ENCODE assay signal across 26 mouse cellular contexts in the genomic region with DNA sequence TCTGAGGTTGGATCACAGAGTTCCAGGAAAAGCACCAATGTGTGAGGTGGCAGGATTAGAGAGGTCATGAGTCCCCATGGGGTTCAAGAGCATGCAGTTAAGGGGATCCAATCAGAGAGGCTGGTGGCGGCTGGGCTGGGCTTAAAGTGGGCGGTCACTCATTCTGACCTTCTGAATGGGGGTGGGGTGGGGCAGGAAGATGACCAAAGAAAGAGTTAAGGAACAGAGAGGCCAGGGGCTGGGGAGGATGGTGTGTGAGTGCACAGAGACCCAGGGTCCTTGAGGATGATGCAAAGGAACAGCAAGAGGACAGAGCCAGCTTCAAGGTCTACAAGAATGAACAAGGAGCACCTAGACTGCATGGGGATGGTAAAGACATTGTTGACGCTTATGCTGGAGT. TPM values are rescaled to one million over a fixed set of nuclear protein-coding genes. Genes with fewer than 3 reads are reported as not detected.
A peak's percentile ranks its signal among the peaks of the same experiment; 100 is the strongest.
DNase-seq lines count a peak whose midpoint lies in the region; ATAC-seq and TF ChIP-seq lines count a peak whose summit lies in the region.
"Had no signal": no experiment of that assay in that cellular context is flagged by ENCODE, and none has a peak within 500 bp of the region (broad histone marks: within the 10 kb centered on the region; RNA-seq: fewer than 3 reads in every experiment).

No protein-coding gene starts in this region.

- ATAC-seq in monocyte, adult 5-6 weeks (replicated peaks; ENCODE audit: insufficient number of reproducible peaks, low FRiP score, low TSS enrichment, poor library complexity, severe bottlenecking): no peak
- ATAC-seq: forebrain, embryonic 13.5 days; forebrain, embryonic 15.5 days; forebrain, postnatal 0 days had no signal

- no peak overlapping the region for H3K4me3 ChIP-seq in spleen, adult 2 months (ENCODE audit: extremely low read depth, insufficient read depth, insufficient read length)
- H3K4me3 ChIP-seq: embryonic facial prominence, embryonic 10.5 days; embryonic facial prominence, embryonic 12.5 days; forebrain, embryonic 13.5 days; forebrain, embryonic 15.5 days had no signal

- no peaks in the 10 kb centered on the region for H3K36me3 ChIP-seq in spleen, adult 2 months (ENCODE audit: control insufficient read depth, insufficient read depth, low read length)
- H3K36me3 ChIP-seq: embryonic facial prominence, embryonic 10.5 days; embryonic facial prominence, embryonic 12.5 days; forebrain, embryonic 15.5 days had no signal

- H3K27ac ChIP-seq in spleen, adult 2 months (ENCODE audit: insufficient read depth, low read length): peak overlapping the region; percentile 91; the same call in 1 of the 2 replicates
- H3K27ac ChIP-seq: embryonic facial prominence, embryonic 10.5 days; embryonic facial prominence, embryonic 12.5 days; forebrain, embryonic 13.5 days; forebrain, embryonic 15.5 days had no signal

- no peak for DNase-seq in spleen, adult 2 months (ENCODE audit: low read depth in 1 of 2, low spot score in 2 of 2)
- no peak for DNase-seq in spleen, postnatal 14 days (ENCODE audit: low spot score in 2 of 2)
- DNase-seq in ES-CJ7 (ENCODE audit: low read depth, low spot score) (peak; percentile 14), ZHBTc4 (ENCODE audit: low read depth, low spot score) (peak; percentile 15)
- DNase-seq in right cerebral cortex, adult 18-20 months: no peak
- DNase-seq: adrenal gland, adult 2 months; adrenal gland, postnatal 25 days; cerebellum, adult 11 months; cerebellum, adult 18-20 months; cerebellum, adult 8-10 months; cerebellum, postnatal 25 days; forebrain, postnatal 0 days had no signal

- no peaks in the 10 kb centered on the region for H3K27me3 ChIP-seq in spleen, adult 2 months (ENCODE audit: control insufficient read depth, insufficient read depth, low read length)
- H3K27me3 ChIP-seq: embryonic facial prominence, embryonic 12.5 days; forebrain, embryonic 13.5 days; forebrain, embryonic 15.5 days had no signal

- 90% methylated on average over 3 of the region's 3 CpGs for WGBS in spleen, adult 2 months

- H3K4me1 ChIP-seq in spleen, adult 2 months (ENCODE audit: control insufficient read depth, insufficient read depth, insufficient read length): peaks cover 23% of the 10 kb centered on the region; the same call in 1 of the 2 replicates
- H3K4me1 ChIP-seq: forebrain, embryonic 13.5 days; forebrain, embryonic 15.5 days had no signal

- no peak for TF ChIP-seq CTCF in spleen, adult 2 months (IDR thresholded peaks at IDR 0.05; ENCODE audit: extremely low read depth, insufficient read depth, insufficient read length, insufficient replicate concordance)

- no peak for TF ChIP-seq POLR2A in spleen, adult 2 months (IDR thresholded peaks at IDR 0.05; ENCODE audit: low read depth, low read length)

RNA-seq across cellular contexts. Expression of gene 1700067P10Rik, which starts 19.4 kb away (rescaled TPM):
- polyA plus RNA-seq in spleen, adult 2 months (2012; rRNA removed): not detected in 2 replicates
- total RNA-seq in monocyte, adult 5-6 weeks (2017): not detected in 3 replicates
- total RNA-seq: adrenal gland, adult 2 months; adrenal gland, postnatal 10 days; adrenal gland, postnatal 25 days; adrenal gland, postnatal 4 days; ES-E14; forebrain, postnatal 0 days; MEL had no signal
- polyA plus RNA-seq: adrenal gland, adult 2 months; brain, embryonic 14.5 days; C2C12; embryonic facial prominence, embryonic 10.5 days; embryonic facial prominence, embryonic 12.5 days; embryonic facial prominence, embryonic 14.5 days; forebrain, embryonic 11.5 days; forebrain, embryonic 13.5 days; forebrain, embryonic 15.5 days; forebrain, postnatal 0 days had no signal

RNA-seq across cellular contexts. Expression of gene 9830107B12Rik, which starts 37.5 kb away (rescaled TPM):
- 0.18 and 0.35 TPM in 2 replicates for polyA plus RNA-seq in spleen, adult 2 months (2012; rRNA removed)
- 1.1 to 8.9 TPM (median 6.9 TPM) in 3 replicates for total RNA-seq in monocyte, adult 5-6 weeks (2017)
- total RNA-seq: adrenal gland, adult 2 months; adrenal gland, postnatal 25 days; ES-E14; forebrain, postnatal 0 days; MEL had no signal
- polyA plus RNA-seq: adrenal gland, adult 2 months; brain, embryonic 14.5 days; C2C12; cortical plate, adult 2 months; embryonic facial prominence, embryonic 10.5 days; embryonic facial prominence, embryonic 12.5 days; embryonic facial prominence, embryonic 14.5 days; forebrain, embryonic 11.5 days; forebrain, embryonic 13.5 days; forebrain, embryonic 15.5 days; forebrain, postnatal 0 days had no signal

RNA-seq across cellular contexts. Expression of gene A530064D06Rik, which starts 58.6 kb away (rescaled TPM):
- 1.5 and 2.8 TPM in 2 replicates for polyA plus RNA-seq in spleen, adult 2 months (2012; rRNA removed)
- total RNA-seq in monocyte, adult 5-6 weeks (2017): 13.9 to 32.4 TPM (median 28.1 TPM) in 3 replicates
- total RNA-seq: adrenal gland, adult 2 months; adrenal gland, postnatal 25 days; ES-E14; forebrain, postnatal 0 days; MEL had no signal
- polyA plus RNA-seq: C2C12; cortical plate, adult 2 months; embryonic facial prominence, embryonic 10.5 days; forebrain, embryonic 11.5 days; forebrain, embryonic 13.5 days; forebrain, embryonic 15.5 days; forebrain, postnatal 0 days had no signal

Comparison
In these comparisons a context has a peak if more than half of its experiments do, and no peak if none do; other contexts are left out.
1. DNase-seq: peak in ES-CJ7 (single experiment) and ZHBTc4 (single experiment); none in spleen, adult 2 months (0 of 2), spleen, postnatal 14 days (0 of 2) and right cerebral cortex, adult 18-20 months (single experiment).